Mouse (Mus musculus) hindbrain, embryonic 12.5 days (tissue): ENCODE data around the gene Gps1. TPM values are rescaled to one million over a fixed set of nuclear protein-coding genes. Genes with fewer than 3 reads are reported as not detected.

Experiments used
- ATAC-seq: fragments of 200-750 bp; cut with Nextera tagmentation; 2 replicates; pipeline ENCODE4 v1.8.0; 2017; ENCODE audit warnings: moderate TSS enrichment; ENCODE audit not compliant: low FRiP score
- H3K27ac ChIP-seq: fragments of 300-500 bp; sonication (generic); 2 replicates; pipeline ENCODE4 v1.5.1; 2016; ENCODE audit warnings: mild to moderate bottlenecking
- H3K27me3 ChIP-seq: fragments of 300-500 bp; sonication (generic); 2 replicates; pipeline ENCODE4 v1.6.1; 2016; ENCODE audit warnings: mild to moderate bottlenecking
- H3K36me3 ChIP-seq: fragments of 300-500 bp; sonication (generic); 2 replicates; pipeline ENCODE4 v1.6.1; 2016; ENCODE audit warnings: mild to moderate bottlenecking
- H3K4me1 ChIP-seq: fragments of 300-500 bp; sonication (generic); 2 replicates; pipeline ENCODE4 v1.6.1; 2016
- H3K4me2 ChIP-seq: fragments of 300-500 bp; sonication (generic); replicated peaks from 2 replicates; pipeline ENCODE4 v1.6.1; 2016; ENCODE audit warnings: mild to moderate bottlenecking
- H3K4me3 ChIP-seq: fragments of 300-500 bp; sonication (generic); 2 replicates; pipeline ENCODE4 v1.5.1; 2016; ENCODE audit warnings: mild to moderate bottlenecking
- H3K9ac ChIP-seq: fragments of 300-500 bp; sonication (generic); 2 replicates; pipeline ENCODE4 v1.6.1; 2016; ENCODE audit warnings: mild to moderate bottlenecking, moderate library complexity
- H3K9me3 ChIP-seq: fragments of 300-500 bp; sonication (generic); replicated peaks from 2 replicates; pipeline ENCODE4 v1.6.1; 2016; ENCODE audit warnings: mild to moderate bottlenecking
- WGBS: fragments of 180-500 bp; shearing (Covaris S2); methylation state at CpG from one replicate; pipeline ENCODE4 v1.1.7; 2016; 5-methylcytosine and 5-hydroxymethylcytosine counted together
- polyA plus RNA-seq: library from polyadenylated mRNA; unstranded; fragments of >200 nt; fragmentation: Nextera tagmentation; extraction: Ambion mirVana; gene quantifications from 2 replicates; pipeline ENCODE4 v1.2.1, GENCODE M21; 2016

The Gps1 gene
- polyA plus RNA-seq, 1 experiment from 2014 or later, result 232 TPM

DNA sequence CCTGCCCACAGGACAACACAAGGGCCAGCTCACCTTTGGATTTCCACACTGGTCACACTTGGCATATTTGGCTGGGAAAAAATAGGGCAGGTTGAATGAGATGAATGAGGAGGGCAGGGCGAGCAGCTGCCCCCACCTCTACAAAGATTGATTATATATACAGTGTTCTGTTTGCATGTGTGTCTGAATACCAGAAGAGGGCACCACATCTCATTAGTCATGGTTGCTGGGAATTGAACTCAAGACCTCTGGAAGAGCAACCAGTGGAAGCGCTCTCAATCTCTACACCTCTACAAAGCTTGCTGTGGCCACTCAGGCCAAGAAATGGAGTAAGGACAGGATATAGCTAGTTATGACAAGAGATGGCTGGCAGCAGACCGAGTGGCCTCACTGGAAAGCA is 5.7 kb downstream of the Gps1 start:
- Histone ChIP-seq H3K9ac (no peak overlapping the region), H3K27ac (no peak overlapping the region), H3K9me3 (no peaks in the 10 kb centered on the region), H3K4me3 (no peak overlapping the region), H3K4me1 (peaks cover 8% of the 10 kb centered on the region), H3K27me3 (no peaks in the 10 kb centered on the region), H3K36me3 (peaks cover 86% of the 10 kb centered on the region), H3K4me2 (no peak overlapping the region)
- WGBS, result 80% methylated on average over 3 of the region's 3 CpGs
- ATAC-seq, result no peak

DNA sequence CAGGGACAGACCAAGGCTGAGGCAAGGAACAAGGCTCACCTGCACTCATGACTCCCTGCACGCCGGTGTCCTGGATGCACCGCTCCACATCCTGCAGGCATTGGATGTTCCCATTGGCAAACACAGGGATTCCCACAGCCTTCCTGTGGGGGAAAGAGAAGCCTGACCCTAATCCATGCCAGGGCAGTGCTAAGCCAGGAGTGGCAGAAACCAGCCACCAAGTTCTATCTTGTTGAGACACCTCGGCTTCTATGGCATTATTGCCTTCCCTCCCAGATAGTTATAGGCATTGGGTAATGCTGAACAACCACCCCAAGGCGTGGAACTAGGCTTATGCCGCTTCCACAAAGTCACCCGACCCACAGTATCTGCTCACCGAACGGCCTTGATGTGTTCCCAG is 8.6 kb downstream of the Gps1 start:
- no peak overlapping the region for H3K9ac ChIP-seq
- H3K4me1 ChIP-seq, result peaks cover 11% of the 10 kb centered on the region
- no peak overlapping the region for H3K4me2 ChIP-seq
- H3K4me3 ChIP-seq, result no peak overlapping the region
- 91% methylated on average over 9 of the region's 9 CpGs for WGBS
- H3K27me3 ChIP-seq, result no peaks in the 10 kb centered on the region
- H3K9me3 ChIP-seq, result no peaks in the 10 kb centered on the region
- H3K27ac ChIP-seq, result no peak overlapping the region
- peaks cover 66% of the 10 kb centered on the region for H3K36me3 ChIP-seq
- ATAC-seq, result no peak

DNA sequence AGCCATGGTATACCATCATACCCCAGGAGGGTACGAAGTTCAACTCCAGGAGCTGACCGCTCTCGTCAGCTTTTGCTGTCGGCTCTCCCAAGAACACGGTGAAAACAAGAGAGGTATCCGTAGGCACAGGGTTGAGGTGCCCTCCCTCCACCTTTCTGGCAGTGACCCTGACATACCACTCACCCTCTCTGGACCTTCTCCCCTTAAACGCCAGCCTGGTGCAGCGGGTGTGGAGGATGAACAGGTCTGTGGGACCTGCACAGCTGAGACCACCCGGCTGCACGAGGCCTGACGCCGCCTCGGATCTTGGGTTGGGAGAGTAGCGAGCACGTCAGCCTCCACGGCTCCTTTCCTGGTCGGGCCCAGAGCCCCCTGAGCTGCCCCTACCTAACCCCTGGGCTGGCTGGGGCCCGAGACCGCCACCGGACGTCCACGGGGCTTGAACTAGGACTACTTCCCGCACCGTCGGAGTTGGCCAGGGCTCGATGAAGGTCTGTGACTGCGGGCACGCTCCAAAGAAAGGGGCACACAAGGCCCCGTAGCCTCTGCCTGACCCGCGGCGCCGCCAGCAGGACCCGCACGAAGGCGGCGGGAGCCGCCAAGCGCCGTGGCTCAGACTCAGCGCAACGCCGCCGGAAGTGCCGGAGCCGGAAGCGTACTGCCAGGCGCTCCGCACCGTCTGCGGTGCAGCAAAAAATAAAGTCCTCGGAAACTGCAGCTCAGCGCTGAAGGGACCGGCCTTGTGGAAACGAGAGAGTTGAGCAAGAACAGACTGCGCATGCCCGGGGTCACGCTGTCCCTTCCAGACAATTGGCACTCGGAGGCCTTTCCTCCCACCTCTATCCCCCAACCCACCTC is 11.9 kb downstream of the Gps1 start, which contains the start of gene Dus1l:
Gene Dus1l, minus strand, starts transcription at position 648 of the 858 bp plus-strand sequence.
- 2% methylated on average over 58 of the region's 59 CpGs for WGBS
- ATAC-seq, result peak; percentile 85
- Histone ChIP-seq H3K9ac (peak within 1 kb of the TSS; percentile 90), H3K4me1 (peaks cover 11% of the 10 kb centered on the region), H3K27me3 (no peaks in the 10 kb centered on the region), H3K4me3 (peak within 1 kb of the TSS; percentile 72), H3K9me3 (no peaks in the 10 kb centered on the region), H3K36me3 (peaks cover 36% of the 10 kb centered on the region), H3K4me2 (peak within 1 kb of the TSS; percentile 100), H3K27ac (peak within 1 kb of the TSS; percentile 82)

DNA sequence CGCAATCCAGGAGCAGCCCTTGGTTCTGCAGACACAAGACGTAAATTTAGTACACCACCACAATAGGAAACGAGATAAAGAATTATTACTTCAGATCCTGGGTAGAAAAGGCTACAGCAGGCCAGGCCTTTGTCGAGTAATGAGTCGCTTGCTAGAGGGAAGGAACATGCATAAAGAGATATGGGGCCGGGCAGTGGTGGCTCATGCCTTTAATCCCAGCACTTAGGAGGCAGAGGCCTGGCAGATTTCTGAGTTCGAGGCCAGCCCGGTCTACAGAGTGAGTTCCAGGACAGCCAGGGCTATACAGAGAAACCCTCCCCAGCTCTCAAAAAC is 12.5 kb downstream of the Gps1 start:
- Histone ChIP-seq H3K27ac (peak overlapping the region; percentile 82), H3K27me3 (no peaks in the 10 kb centered on the region), H3K36me3 (peaks cover 30% of the 10 kb centered on the region), H3K4me3 (peak overlapping the region; percentile 72), H3K9me3 (no peaks in the 10 kb centered on the region), H3K9ac (peak overlapping the region; percentile 90), H3K4me2 (peak overlapping the region; percentile 39), H3K4me1 (peaks cover 11% of the 10 kb centered on the region)
- ATAC-seq, result peak; percentile 24
- 27% methylated on average over 8 of the region's 8 CpGs for WGBS

DNA sequence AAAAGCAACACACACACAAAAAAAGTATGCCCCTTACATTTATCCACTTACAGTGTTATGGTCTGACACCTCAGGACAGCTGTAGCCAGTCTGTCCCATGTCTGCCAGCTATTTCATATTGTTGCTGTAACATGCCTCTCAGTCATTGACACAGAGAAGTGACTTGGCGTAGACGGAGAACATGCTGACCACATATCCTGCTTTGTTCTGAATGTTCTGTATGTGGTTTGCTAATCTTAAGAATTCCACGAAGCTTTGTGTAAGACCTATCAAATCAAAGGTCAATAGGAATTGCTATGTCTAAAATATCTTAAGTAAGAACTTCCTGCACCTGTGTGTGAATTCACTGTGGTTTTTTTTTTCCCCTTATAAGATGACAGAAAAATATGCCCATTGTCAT is 14.2 kb downstream of the Gps1 start:
- 88% methylated on average over 3 of the region's 3 CpGs for WGBS
- Histone ChIP-seq H3K4me3 (no peak overlapping the region), H3K9me3 (no peaks in the 10 kb centered on the region), H3K27me3 (no peaks in the 10 kb centered on the region), H3K27ac (no peak overlapping the region), H3K9ac (no peak overlapping the region), H3K4me1 (peaks cover 11% of the 10 kb centered on the region), H3K36me3 (peaks cover 13% of the 10 kb centered on the region), H3K4me2 (no peak overlapping the region)
- ATAC-seq, result no peak

DNA sequence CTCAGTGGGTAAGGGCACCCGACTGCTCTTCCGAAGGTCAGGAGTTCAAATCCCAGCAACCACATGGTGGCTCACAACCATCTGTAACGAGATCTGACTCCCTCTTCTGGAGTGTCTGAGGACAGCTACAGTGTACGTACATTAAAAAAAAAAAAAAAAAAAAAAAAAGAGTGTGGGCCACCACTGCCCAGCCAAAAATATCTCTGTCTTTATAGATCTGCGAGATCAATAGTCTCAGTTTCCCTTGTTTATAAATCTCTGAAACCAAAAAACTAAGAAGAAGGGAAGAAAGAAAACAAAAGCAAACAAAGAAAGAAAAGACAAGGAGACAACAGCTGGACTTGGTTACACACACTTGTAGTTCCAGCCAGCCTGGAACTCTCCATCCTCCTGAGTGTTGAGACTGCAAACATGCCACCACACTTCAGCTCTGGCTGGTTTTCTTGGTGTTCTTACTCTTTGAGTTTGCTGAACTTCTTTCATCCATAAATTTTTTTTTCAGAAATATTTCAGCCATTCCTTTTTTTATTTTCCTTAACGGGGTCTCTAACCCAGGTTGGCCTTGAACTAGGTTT is 15.3 kb downstream of the Gps1 start:
- Histone ChIP-seq H3K4me3 (no peak overlapping the region), H3K27ac (peak overlapping the region; percentile 14; the same call in 1 of the 2 replicates), H3K9me3 (no peaks in the 10 kb centered on the region), H3K4me2 (peak overlapping the region; percentile 18; the same call in 1 of the 2 replicates), H3K27me3 (no peaks in the 10 kb centered on the region), H3K4me1 (peaks cover 11% of the 10 kb centered on the region), H3K36me3 (peaks cover 3% of the 10 kb centered on the region; the same call in 1 of the 2 replicates), H3K9ac (no peak overlapping the region)
- ATAC-seq, result no peak
- WGBS, result 76% methylated on average over 6 of the region's 6 CpGs

DNA sequence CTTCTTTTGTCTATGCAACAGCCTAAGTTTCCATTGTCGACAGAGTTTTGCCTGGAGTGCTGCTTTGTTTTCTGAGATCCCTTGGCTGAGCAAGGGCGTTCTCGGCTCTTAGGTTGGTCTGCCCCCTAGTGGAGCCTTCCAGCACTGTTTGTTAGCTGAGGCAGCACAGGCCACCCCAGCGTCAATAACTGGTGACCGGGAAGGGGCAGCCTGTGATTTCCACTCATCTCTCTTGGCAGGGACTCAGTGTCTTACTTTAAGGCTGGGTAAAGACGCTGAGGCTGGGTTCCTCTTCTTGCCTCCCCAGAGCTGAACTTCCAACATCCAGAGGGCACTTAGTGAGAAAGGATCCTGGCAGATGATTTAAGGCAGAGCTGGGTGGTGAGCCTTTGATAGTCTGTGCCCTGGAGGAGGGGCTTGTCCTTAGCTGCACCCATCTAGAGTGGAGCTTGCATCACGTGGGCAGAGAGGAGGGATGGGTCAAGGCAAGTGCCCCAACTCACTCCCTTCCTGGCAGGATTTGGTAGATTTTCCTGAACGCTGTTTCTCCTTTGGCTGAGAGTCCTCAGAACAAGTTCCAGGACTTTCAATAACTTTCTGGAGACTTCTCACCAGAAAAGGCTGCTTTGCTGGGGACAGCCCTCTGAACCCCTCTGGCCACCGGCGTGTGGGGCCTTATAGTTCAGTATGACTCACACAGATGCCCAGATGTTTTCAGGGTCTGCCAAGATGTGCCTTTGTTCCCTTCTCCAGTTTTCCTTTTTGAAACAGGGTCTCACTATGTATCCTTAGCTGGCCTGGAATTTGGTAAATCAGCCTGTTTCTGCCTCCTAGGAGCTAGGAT is 16.2 kb downstream of the Gps1 start:
- Histone ChIP-seq H3K27ac (peak overlapping the region; percentile 14; the same call in 1 of the 2 replicates), H3K4me2 (peak overlapping the region; percentile 18; the same call in 1 of the 2 replicates)
- WGBS, result 14% methylated on average over 10 of the region's 10 CpGs

DNA sequence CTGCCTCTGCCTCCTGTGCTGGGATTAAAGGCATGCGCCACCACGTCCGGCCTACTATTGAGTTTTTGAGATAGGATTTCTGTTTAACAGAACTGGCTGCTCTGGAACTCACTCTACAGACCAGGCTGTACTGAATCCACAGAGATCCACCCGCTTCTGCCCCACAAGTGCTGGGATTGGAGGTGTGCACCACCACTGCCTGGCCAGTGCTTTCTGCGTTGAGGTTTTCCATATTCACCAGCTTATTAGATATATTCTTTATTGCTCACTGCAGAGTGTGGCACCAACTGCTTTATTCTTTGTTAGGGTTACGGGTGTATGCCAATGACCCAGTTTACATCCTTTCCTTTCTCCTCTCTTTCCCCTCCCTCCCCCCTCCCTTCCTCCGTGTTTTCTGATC is 20.2 kb downstream of the Gps1 start:
- no peak for ATAC-seq
- Histone ChIP-seq H3K4me3 (no peak overlapping the region), H3K27ac (no peak overlapping the region), H3K36me3 (peaks cover 42% of the 10 kb centered on the region), H3K27me3 (no peaks in the 10 kb centered on the region), H3K4me1 (no peaks in the 10 kb centered on the region), H3K9ac (no peak overlapping the region), H3K9me3 (no peaks in the 10 kb centered on the region), H3K4me2 (no peak overlapping the region)
- 81% methylated on average over 7 of the region's 7 CpGs for WGBS

More for the DNA sequence above, 16.2 kb downstream of the Gps1 start:
- Histone ChIP-seq H3K27me3 (no peaks in the 10 kb centered on the region), H3K4me3 (no peak overlapping the region), H3K9ac (0 out of 2 replicates have a peak overlapping the region, but pooled peaks have one; percentile 9), H3K9me3 (no peaks in the 10 kb centered on the region), H3K4me1 (peaks cover 6% of the 10 kb centered on the region), H3K36me3 (peaks cover 2% of the 10 kb centered on the region; the same call in 1 of the 2 replicates)
- peak; percentile 47; the same call in 1 of the 2 replicates for ATAC-seq

DNA sequence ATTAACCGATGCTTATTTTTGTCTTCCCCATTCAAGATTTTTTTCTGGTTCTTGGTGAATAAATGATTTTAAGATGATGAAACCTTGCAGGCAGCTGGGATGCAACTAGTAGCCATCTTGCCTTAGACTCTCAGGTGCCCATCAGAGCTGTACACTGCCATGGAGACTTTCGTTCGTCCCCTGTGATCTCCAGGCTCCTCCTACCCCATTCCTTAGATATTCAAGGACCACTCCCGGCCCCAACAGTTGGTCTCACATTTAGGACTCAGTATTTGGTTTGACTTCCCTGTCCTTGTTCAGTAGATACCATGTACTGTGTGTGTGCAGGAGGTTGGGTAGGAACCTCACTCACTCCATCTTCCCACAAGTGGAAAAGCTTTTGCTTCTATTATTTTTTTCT is 20.7 kb downstream of the Gps1 start:
- Histone ChIP-seq H3K4me3 (no peak overlapping the region), H3K27ac (no peak overlapping the region), H3K27me3 (no peaks in the 10 kb centered on the region), H3K36me3 (peaks cover 47% of the 10 kb centered on the region), H3K4me1 (no peaks in the 10 kb centered on the region), H3K9me3 (no peaks in the 10 kb centered on the region), H3K4me2 (no peak overlapping the region), H3K9ac (no peak overlapping the region)
- no peak for ATAC-seq
- 82% methylated on average over 4 of the region's 4 CpGs for WGBS

DNA sequence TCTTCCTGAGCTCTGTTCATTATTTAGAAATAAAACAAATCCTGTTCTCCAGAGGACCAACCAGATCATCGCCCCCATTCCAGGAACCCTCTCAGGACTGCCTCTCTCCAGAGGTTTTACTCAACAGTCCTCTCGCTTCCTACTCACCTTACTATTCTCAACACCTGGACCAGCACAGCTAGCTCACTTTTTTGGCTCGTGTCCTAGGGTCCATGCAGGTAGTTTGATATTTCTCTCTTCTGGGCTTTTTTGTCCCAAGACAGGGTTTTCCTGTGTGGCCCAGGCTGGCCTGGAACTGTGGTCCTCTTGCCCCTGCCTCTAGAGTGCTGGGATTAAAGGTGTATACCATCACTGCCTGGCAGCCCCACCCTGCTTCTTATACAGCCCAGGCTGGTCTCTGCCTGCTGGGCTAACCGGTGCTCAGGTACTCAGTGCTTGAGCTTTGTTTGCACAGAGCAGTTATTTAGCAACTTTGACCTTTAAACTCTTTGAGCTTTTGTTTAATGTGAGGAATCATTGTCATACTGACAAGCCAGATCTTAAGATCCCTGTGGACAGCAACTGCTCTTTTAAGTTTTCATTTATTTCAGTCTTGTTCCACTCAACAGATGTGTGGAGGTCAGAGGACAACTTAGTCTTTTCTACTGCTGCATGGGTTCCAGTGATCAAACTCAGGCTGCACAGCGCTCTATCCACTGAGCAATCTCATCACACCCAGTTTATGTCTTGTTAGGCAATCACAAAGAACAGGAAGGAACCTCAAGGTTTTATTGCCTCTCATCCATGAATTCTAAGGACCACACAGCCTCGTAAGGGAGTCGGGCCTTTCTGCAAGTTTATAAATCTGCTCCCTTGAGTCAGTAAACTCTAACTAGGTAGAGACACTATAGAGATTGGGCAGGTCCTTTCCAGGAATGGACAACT is 21.6 kb downstream of the Gps1 start:
- whole genome bisulfite sequencing, result 88% methylated on average over 7 of the region's 7 CpGs
- Histone ChIP-seq H3K9ac (no peak overlapping the region), H3K4me3 (no peak overlapping the region), H3K9me3 (no peaks in the 10 kb centered on the region), H3K27ac (no peak overlapping the region), H3K4me1 (no peaks in the 10 kb centered on the region), H3K27me3 (no peaks in the 10 kb centered on the region), H3K36me3 (peaks cover 56% of the 10 kb centered on the region), H3K4me2 (no peak overlapping the region)
- no peak for ATAC-seq

DNA sequence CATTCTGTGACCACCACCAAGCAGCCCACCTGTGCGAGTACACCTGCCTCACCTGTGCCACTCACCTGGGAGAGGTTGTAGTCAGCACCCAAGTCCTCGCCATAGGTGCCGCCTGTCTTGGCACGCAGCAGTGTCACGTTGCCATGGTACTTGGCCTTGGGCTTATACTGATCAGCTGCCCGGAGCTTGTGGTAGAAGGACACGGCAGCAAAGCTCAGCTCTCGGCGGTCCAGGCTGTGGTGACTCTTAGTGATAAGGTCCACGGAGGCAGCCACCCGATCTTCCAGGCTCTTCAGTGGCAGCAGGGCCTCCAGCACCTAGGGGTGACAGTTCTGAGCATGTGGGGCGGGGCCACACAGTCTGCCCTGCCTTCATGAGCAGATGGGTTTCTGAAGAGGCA is 23.9 kb downstream of the Gps1 start:
- H3K9ac ChIP-seq, result no peak overlapping the region
- H3K4me1 ChIP-seq, result no peaks in the 10 kb centered on the region
- no peak overlapping the region for H3K27ac ChIP-seq
- WGBS, result 96% methylated on average over 12 of the region's 12 CpGs
- H3K27me3 ChIP-seq, result no peaks in the 10 kb centered on the region
- peaks cover 80% of the 10 kb centered on the region for H3K36me3 ChIP-seq
- no peak overlapping the region for H3K4me2 ChIP-seq
- no peak for ATAC-seq
- no peak overlapping the region for H3K4me3 ChIP-seq
- no peaks in the 10 kb centered on the region for H3K9me3 ChIP-seq
